Mouse (Mus musculus): ENCODE measurements around the gene Polr1e. TPM values are rescaled to one million over a fixed set of nuclear protein-coding genes. Genes with fewer than 3 reads are reported as not detected.
"Not testable (repeated sequence)": the region's sequence is repeated elsewhere in the genome, so short reads cannot be mapped to it uniquely, and the experiment has no call there.

The Polr1e gene
- total RNA-seq (2021): 10 to 100 TPM; 11.9 to 14.8 TPM
- long read RNA-seq, experiment 1, transcript Polr1e-204 (12 exons, 2,986 nt): major isoform, 9 of 11 reads
- long read RNA-seq, experiment 1, partial matches to known transcripts: 0 of 11 reads
- long read RNA-seq, experiment 1, other reads (novel, unspliced or antisense): 2 of 11 reads
- long read RNA-seq, experiment 2, transcript Polr1e-204 (12 exons, 2,986 nt): major isoform, 14 of 18 reads
- long read RNA-seq, experiment 2, partial matches to known transcripts: 1 of 18 reads
- long read RNA-seq, experiment 2, other reads (novel, unspliced or antisense): 2 of 18 reads

- DNase-seq (ENCODE audit: low spot score in 2 of 2): peak; percentile 76 to 88
Measured at GRCm38 (mm10) chr4:45018452-45018980, at the start of gene Polr1e. Polr1e (plus strand) TSS chr4:45018583.

- no peak for DNase-seq (ENCODE audit: low spot score in 2 of 2)
Measured at GRCm38 (mm10) chr4:44970056-44970455, 48.3 kb upstream of the Polr1e start.

GRCm38 (mm10) chr4:44970612-44971110 is 47.7 kb upstream of the Polr1e start:
- no peak for DNase-seq (ENCODE audit: low spot score in 2 of 2)

- peak; percentile 93 to 95 for DNase-seq (ENCODE audit: low spot score in 2 of 2)
Measured at GRCm38 (mm10) chr4:44973450-44973849, 44.9 kb upstream of the Polr1e start.

GRCm38 (mm10) chr4:44973871-44974270 is 44.5 kb upstream of the Polr1e start:
- DNase-seq (ENCODE audit: low spot score in 2 of 2): no peak

- DNase-seq (ENCODE audit: low spot score in 2 of 2): no peak
Measured at GRCm38 (mm10) chr4:44974331-44974730, 44.1 kb upstream of the Polr1e start.

GRCm38 (mm10) chr4:44976026-44976615 is 42.3 kb upstream of the Polr1e start:
- DNase-seq (ENCODE audit: low spot score in 2 of 2): no peak

GRCm38 (mm10) chr4:44976921-44977710 is 41.3 kb upstream of the Polr1e start:
- DNase-seq (ENCODE audit: low spot score in 2 of 2): no peak

- no peak for DNase-seq (ENCODE audit: low spot score in 2 of 2)
Measured at GRCm38 (mm10) chr4:44978175-44978574, 40.2 kb upstream of the Polr1e start.

GRCm38 (mm10) chr4:44979794-44980338 is 38.5 kb upstream of the Polr1e start:
- DNase-seq (ENCODE audit: low spot score in 2 of 2): no peak

GRCm38 (mm10) chr4:44981280-44981973 is 37.0 kb upstream of the Polr1e start, which contains the start of gene Grhpr:
Grhpr (plus strand) TSS chr4:44981395.
- DNase-seq (ENCODE audit: low spot score in 2 of 2): peak; percentile 44 to 61

- no peak for DNase-seq (ENCODE audit: low spot score in 2 of 2)
Measured at GRCm38 (mm10) chr4:44981974-44982287, 36.5 kb upstream of the Polr1e start.

GRCm38 (mm10) chr4:44982440-44983130 is 35.8 kb upstream of the Polr1e start:
- DNase-seq (ENCODE audit: low spot score in 2 of 2): no peak

- DNase-seq (ENCODE audit: low spot score in 2 of 2): no peak
Measured at GRCm38 (mm10) chr4:44983131-44983740, 35.1 kb upstream of the Polr1e start.

- DNase-seq (ENCODE audit: low spot score in 2 of 2): no peak
Measured at GRCm38 (mm10) chr4:44990560-44990959, 27.8 kb upstream of the Polr1e start.

GRCm38 (mm10) chr4:44992330-44992729 is 26.1 kb upstream of the Polr1e start:
- not testable (repeated sequence) for DNase-seq (ENCODE audit: low spot score in 2 of 2)

- not testable (repeated sequence) for DNase-seq (ENCODE audit: low spot score in 2 of 2)
Measured at GRCm38 (mm10) chr4:44993179-44993578, 25.2 kb upstream of the Polr1e start.

GRCm38 (mm10) chr4:44993847-44994246 is 24.5 kb upstream of the Polr1e start:
- DNase-seq (ENCODE audit: low spot score in 2 of 2): no peak

GRCm38 (mm10) chr4:44994776-44995175 is 23.6 kb upstream of the Polr1e start:
- no peak for DNase-seq (ENCODE audit: low spot score in 2 of 2)

- DNase-seq (ENCODE audit: low spot score in 2 of 2): no peak
Measured at GRCm38 (mm10) chr4:44998071-44998470, 20.3 kb upstream of the Polr1e start.

Data from layer of hippocampus, postnatal 14 days (tissue).